Mouse (Mus musculus): ENCODE results near the gene Phgdh. TPM values are rescaled to one million over a fixed set of nuclear protein-coding genes. Genes with fewer than 3 reads are reported as not detected.

The Phgdh gene
- polyA plus RNA-seq (2012; rRNA removed; ENCODE audit: low replicate concordance), result 123 and 142 TPM in 2 replicates

GRCm38 (mm10) chr3:98339706-98340109 is at the start of gene Phgdh:
TSS of gene Phgdh (minus strand) at chr3:98339990.

GRCm38 (mm10) chr3:98382246-98382939 is 42.6 kb upstream of the Phgdh start, which contains the start of gene Zfp697:
TSS of gene Zfp697 (plus strand) at chr3:98382461.

GRCm38 (mm10) chr3:98280204-98280932 is 59.4 kb downstream of the Phgdh start, which contains the start of gene Hmgcs2:
TSS of gene Hmgcs2 (plus strand) at chr3:98280435.

Other genes starting within 250 kb of the Phgdh start
- gene Adam30, start 179.4 kb downstream of the Phgdh start, polyA plus RNA-seq (2012; rRNA removed; ENCODE audit: low replicate concordance), result 0.03 TPM in 1 of 2 replicates, not detected in the other
- gene Reg4, start 117.8 kb downstream of the Phgdh start, polyA plus RNA-seq (2012; rRNA removed; ENCODE audit: low replicate concordance), result not detected in 2 replicates
- gene Hmgcs2, start 59.6 kb downstream of the Phgdh start, polyA plus RNA-seq (2012; rRNA removed; ENCODE audit: low replicate concordance), result 18.0 and 19.2 TPM in 2 replicates
- 2.9 and 5.3 TPM in 2 replicates for gene Zfp697, start 42.5 kb upstream of the Phgdh start, polyA plus RNA-seq (2012; rRNA removed; ENCODE audit: low replicate concordance)
- gene Gm4450, start 117.1 kb upstream of the Phgdh start, polyA plus RNA-seq (2012; rRNA removed; ENCODE audit: low replicate concordance), result not detected in 2 replicates
- 0.09 TPM in 1 of 2 replicates, not detected in the other for gene Hsd3b4, start 170.5 kb upstream of the Phgdh start, polyA plus RNA-seq (2012; rRNA removed; ENCODE audit: low replicate concordance)
- 0.09 TPM in 1 of 2 replicates, not detected in the other for gene Gm10681, start 248.8 kb upstream of the Phgdh start, polyA plus RNA-seq (2012; rRNA removed; ENCODE audit: low replicate concordance)

Data from mammary gland, adult 2 months (tissue).